Mouse (Mus musculus) forebrain, embryonic 14.5 days (tissue): ENCODE data around the gene Ankrd13c. TPM values are rescaled to one million over a fixed set of nuclear protein-coding genes. Genes with fewer than 3 reads are reported as not detected.

ENCODE experiments used
- ATAC-seq: fragments of 200-750 bp; cut with Nextera tagmentation; 2 replicates; pipeline ENCODE4 v1.8.0; 2017; ENCODE audit warnings: mild to moderate bottlenecking, moderate library complexity
- DNase-seq: peaks from one replicate; pipeline ENCODE4 v3.0.0-alpha.2; 2015; ENCODE audit warnings: low spot score
- H3K27ac ChIP-seq: fragments of 300-500 bp; sonication (generic); 2 replicates; pipeline ENCODE4 v1.5.1; 2014; ENCODE audit warnings: low read depth, mild to moderate bottlenecking, control low read depth, low read length, moderate library complexity
- H3K27me3 ChIP-seq: fragments of 300-500 bp; sonication (generic); replicated peaks from 2 replicates; pipeline ENCODE4 v1.6.1; 2014; ENCODE audit warnings: low read length, control low read depth, mixed read lengths; ENCODE audit not compliant: control insufficient read depth, insufficient read depth
- H3K36me3 ChIP-seq: fragments of 300-500 bp; sonication (generic); 2 replicates; pipeline ENCODE4 v1.6.1; 2014; ENCODE audit warnings: low read length, control low read depth; ENCODE audit not compliant: control insufficient read depth, insufficient read depth
- H3K4me1 ChIP-seq: fragments of 300-500 bp; sonication (generic); 2 replicates; pipeline ENCODE4 v1.6.1; 2014; ENCODE audit warnings: antibody characterized with exemption, low read length, control low read depth; ENCODE audit not compliant: control insufficient read depth, insufficient read depth
- H3K4me2 ChIP-seq: fragments of 300-500 bp; sonication (generic); 2 replicates; pipeline ENCODE4 v1.6.1; 2014; ENCODE audit warnings: mild to moderate bottlenecking, control low read depth, low read length
- H3K4me3 ChIP-seq: fragments of 300-500 bp; sonication (generic); 2 replicates; pipeline ENCODE4 v1.5.1; 2014; ENCODE audit warnings: low read depth, low read length, control low read depth
- H3K9ac ChIP-seq: fragments of 300-500 bp; sonication (generic); 2 replicates; pipeline ENCODE4 v1.6.1; 2014; ENCODE audit warnings: mild to moderate bottlenecking, low read length, control low read depth, moderate library complexity
- H3K9me3 ChIP-seq: fragments of 300-500 bp; sonication (generic); replicated peaks from 2 replicates; pipeline ENCODE4 v1.6.1; 2016; ENCODE audit warnings: low read length, control low read depth, mixed read lengths; ENCODE audit not compliant: control insufficient read depth
- WGBS: fragments of 180-500 bp; shearing (Covaris S2); extraction: QIAGEN DNeasy Blood & Tissue Kit; methylation state at CpG from one replicate; pipeline ENCODE4 v1.1.7; 2014; 5-methylcytosine and 5-hydroxymethylcytosine counted together
- polyA plus RNA-seq: library from polyadenylated mRNA; unstranded; fragments of >200 nt; fragmentation: Nextera tagmentation; extraction: Ambion mirVana; gene quantifications from 2 replicates; pipeline ENCODE4 v1.2.1, GENCODE M21; 2014

Gene Ankrd13c
- polyA plus RNA-seq, 1 experiment from 2014 or later = 16.7 TPM

DNA sequence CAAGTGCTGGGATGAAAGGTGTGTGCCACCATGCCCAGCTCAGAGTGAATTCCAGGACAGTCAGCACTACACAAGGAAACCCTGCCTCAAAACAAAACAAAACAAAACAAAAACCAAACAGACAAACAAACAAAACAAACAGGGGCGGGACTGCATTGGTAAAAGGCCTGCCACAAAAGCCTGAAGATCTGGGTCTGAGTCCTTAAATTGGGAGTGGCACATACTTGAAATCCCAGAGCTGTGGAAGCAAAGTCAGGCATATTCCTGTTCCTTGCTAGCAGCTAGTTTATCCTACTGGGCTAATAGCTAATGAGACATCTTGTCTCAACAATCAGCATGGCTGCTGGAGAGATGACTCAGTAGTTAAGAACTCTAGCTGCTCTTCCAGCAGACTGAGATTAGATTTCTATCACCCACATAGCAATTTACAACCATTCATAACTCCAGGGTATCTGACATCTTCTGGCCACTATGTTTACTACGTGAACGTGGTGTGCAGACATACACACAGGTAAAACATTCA, 12.7 kb upstream of the Ankrd13c start:
- no peak overlapping the region for H3K4me2 ChIP-seq
- ATAC-seq = no peak
- no peaks in the 10 kb centered on the region for H3K9me3 ChIP-seq
- no peak for DNase-seq
- WGBS = 88% methylated on average over 3 of the region's 3 CpGs
- no peak overlapping the region for H3K4me3 ChIP-seq
- H3K27me3 ChIP-seq = no peaks in the 10 kb centered on the region
- H3K36me3 ChIP-seq = no peaks in the 10 kb centered on the region
- H3K9ac ChIP-seq = no peak overlapping the region
- H3K27ac ChIP-seq = no peak overlapping the region
- no peaks in the 10 kb centered on the region for H3K4me1 ChIP-seq

DNA sequence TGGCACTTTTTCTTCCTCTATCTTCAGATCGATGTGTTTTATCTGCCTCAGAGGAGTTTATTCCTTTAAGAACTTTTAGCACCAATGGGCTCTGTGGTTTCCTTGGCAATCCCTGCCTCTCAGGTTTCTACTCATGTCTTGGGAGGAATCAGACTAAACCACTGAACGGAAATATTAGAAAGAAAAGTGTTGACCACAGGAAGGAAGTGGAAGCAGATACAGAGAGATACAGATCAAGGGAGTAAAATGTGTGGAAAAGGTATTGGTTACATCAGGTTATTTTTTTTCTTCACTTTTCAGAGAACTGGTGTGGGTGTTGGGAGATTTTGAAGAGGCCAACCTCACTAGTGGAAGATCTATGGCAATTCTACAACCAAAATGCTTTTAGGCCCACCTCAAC, 8.5 kb upstream of the Ankrd13c start:
- no peak for DNase-seq
- Histone ChIP-seq H3K27ac (no peak overlapping the region), H3K36me3 (no peaks in the 10 kb centered on the region), H3K9me3 (no peaks in the 10 kb centered on the region), H3K4me1 (no peaks in the 10 kb centered on the region), H3K27me3 (no peaks in the 10 kb centered on the region), H3K4me2 (no peak overlapping the region), H3K9ac (no peak overlapping the region), H3K4me3 (no peak overlapping the region)
- 86% methylated on average over 2 of the region's 2 CpGs for WGBS
- ATAC-seq = no peak

DNA sequence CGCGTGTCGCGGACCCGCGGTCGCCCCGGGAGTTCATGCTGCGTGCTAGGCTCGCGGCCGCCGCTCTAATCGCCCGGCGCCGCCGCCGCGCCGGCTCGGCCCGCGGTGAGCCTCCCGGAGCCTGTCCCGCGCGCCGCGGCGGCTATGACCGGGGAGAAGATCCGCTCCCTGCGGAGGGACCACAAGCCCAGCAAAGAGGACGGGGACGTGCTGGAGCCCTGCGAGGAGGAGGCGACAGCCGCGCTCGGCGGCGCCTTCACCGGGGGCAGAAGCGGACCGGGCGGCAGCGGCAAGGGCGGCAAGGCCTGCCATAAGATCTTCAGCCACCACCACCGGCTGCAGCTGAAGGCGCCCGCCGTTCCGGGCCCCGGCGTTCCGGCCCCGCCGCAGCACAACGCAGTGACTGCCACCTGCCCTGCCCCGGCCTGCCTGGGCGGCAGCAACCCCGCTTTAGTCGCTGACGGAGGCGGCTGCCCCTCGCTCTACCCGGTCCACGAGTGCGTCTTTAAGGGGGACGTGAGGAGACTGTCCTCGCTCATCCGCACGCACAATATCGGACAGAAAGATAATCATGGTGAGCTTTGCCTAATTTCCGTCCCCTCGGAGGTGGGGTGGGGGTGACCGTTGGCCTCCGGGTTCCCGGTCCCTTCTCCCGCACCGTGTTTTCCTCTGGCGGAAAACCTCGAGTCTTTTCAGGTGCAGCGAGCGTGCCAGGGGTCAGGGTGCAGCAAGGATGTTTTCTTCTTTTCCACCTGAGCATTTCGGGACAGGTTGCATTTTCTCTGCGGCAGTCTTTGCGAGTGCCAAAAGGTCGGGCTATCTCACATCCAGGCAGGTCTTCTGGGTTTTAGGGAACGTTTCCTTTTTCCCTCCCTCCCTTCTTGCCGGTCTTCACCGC, 593 bp downstream of the Ankrd13c start:
- H3K9me3 ChIP-seq = no peaks in the 10 kb centered on the region
- H3K4me3 ChIP-seq = peak overlapping the region; percentile 97
- under 1% methylated on average over 74 of the region's 93 CpGs for WGBS
- H3K27ac ChIP-seq = peak overlapping the region; percentile 97
- ATAC-seq = peak; percentile 71
- no peaks in the 10 kb centered on the region for H3K27me3 ChIP-seq
- H3K9ac ChIP-seq = peak overlapping the region; percentile 95
- H3K36me3 ChIP-seq = no peaks in the 10 kb centered on the region
- peaks cover 7% of the 10 kb centered on the region for H3K4me1 ChIP-seq
- H3K4me2 ChIP-seq = peak overlapping the region; percentile 96
- peak; percentile 12 for DNase-seq

DNA sequence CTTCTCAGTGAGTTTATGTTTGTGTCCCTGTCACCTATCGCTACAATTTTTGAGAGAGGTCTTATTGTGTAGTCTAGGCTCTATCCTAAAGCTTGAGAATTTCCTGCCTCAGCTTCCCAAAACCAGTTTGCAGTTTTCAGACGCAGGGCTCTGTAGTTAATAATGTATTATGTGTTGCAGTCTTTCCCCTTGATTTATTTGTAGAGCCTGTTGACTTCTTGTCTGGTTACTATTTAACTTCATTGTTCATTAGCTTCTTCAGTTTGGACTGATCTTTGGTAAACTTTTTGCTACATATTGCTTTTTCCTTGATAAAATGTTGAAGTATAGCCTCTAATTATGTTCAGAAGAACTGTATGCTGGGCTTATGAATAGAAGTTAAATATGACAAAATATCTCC, 5.7 kb downstream of the Ankrd13c start:
- H3K4me1 ChIP-seq = peaks cover 7% of the 10 kb centered on the region
- WGBS = 94% methylated on average over 2 of the region's 2 CpGs
- H3K9me3 ChIP-seq = no peaks in the 10 kb centered on the region
- no peak overlapping the region for H3K9ac ChIP-seq
- ATAC-seq (no peak), DNase-seq (no peak)
- no peak overlapping the region for H3K4me2 ChIP-seq
- H3K27me3 ChIP-seq = no peaks in the 10 kb centered on the region
- H3K4me3 ChIP-seq = no peak overlapping the region
- H3K36me3 ChIP-seq = no peaks in the 10 kb centered on the region
- H3K27ac ChIP-seq = no peak overlapping the region

DNA sequence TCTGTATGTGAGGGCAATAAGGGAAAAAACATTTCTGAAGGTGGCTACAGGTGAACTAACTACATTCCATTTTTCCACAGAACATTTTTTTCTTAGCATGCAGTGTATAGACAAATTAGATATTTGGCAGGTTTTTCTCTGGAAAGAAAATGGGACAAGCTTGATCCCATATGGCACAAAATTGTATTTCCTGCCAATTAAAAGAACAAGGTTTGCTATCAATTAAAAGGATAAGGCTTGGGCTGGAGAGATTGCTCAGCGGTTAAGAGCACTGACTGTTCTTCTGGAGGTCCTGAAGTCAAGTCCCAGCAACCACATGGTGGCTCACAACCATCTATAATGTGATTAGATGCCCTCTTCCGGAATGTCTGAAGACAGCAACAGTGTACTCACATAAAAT, 8.4 kb downstream of the Ankrd13c start:
- Histone ChIP-seq H3K4me1 (no peaks in the 10 kb centered on the region), H3K4me2 (no peak overlapping the region), H3K27ac (no peak overlapping the region), H3K27me3 (no peaks in the 10 kb centered on the region), H3K36me3 (no peaks in the 10 kb centered on the region), H3K9ac (no peak overlapping the region), H3K9me3 (no peaks in the 10 kb centered on the region), H3K4me3 (no peak overlapping the region)
- peak; percentile 13 for DNase-seq
- 86% methylated on average over 2 of the region's 2 CpGs for WGBS
- ATAC-seq = no peak

DNA sequence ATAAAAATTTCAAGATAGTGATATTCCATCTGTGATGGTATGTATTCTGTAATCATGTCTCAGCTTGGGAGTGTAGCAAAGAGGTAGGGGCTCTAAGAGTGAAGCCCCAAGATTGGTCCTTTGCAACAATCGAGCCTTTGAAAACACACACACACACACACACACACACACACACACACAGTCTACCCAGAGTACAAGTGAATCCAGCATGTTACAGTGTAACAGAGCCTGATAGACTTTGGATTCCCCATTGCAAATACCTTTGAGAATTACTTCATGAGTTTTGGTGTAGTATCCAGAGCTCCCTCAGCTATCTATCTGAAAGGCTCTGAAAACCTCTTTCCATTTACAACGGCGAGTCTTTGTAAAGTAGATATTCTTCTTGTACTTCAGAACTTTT, 9.2 kb downstream of the Ankrd13c start:
- H3K27ac ChIP-seq = no peak overlapping the region
- no peaks in the 10 kb centered on the region for H3K27me3 ChIP-seq
- no peaks in the 10 kb centered on the region for H3K36me3 ChIP-seq
- H3K9me3 ChIP-seq = no peaks in the 10 kb centered on the region
- no peak overlapping the region for H3K4me2 ChIP-seq
- no peaks in the 10 kb centered on the region for H3K4me1 ChIP-seq
- H3K9ac ChIP-seq = no peak overlapping the region
- no peak overlapping the region for H3K4me3 ChIP-seq
- 95% methylated on average over 3 of the region's 3 CpGs for whole genome bisulfite sequencing
- DNase-seq = no peak
- ATAC-seq = no peak

DNA sequence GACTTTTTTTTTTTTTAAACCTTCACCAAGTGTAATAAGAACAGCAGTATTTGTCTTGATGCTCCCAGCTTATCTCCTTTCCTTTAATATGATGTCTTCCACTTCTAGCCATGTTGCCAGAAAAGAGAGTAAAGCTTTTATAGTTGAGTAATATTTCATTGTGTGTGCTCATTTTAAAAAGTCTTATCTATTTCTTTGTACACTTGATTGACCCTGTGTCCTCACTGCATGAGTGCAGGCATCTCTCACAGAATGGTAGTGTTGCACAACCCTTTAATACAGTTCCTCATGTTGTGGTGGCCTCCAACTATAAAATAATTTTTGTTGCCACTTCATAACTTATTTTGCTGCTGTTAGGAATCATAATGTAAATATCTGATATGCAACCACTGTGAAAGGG, 10.3 kb downstream of the Ankrd13c start:
- H3K9me3 ChIP-seq = no peaks in the 10 kb centered on the region
- H3K4me1 ChIP-seq = no peaks in the 10 kb centered on the region

DNA sequence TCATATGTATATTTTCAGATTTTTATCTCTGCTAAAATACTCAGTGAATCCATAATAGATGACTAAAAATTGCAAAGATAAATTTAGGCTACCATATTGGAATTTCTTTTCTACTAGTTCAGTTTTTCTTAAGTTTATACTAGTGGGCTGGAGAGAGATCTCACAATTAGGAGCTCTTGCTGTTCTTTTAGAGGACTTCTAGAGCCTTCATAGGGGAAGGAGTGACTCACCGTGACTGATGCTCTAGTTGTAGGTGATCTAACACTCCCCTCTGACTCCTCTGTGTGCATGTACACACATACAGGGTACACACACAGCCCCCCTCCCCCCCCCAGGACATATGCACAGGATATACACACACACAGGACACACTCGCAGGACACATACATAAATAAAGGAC, 24.1 kb downstream of the Ankrd13c start:
- Histone ChIP-seq H3K27ac (no peak overlapping the region), H3K9me3 (no peaks in the 10 kb centered on the region), H3K9ac (no peak overlapping the region), H3K4me2 (no peak overlapping the region), H3K27me3 (no peaks in the 10 kb centered on the region), H3K4me3 (no peak overlapping the region), H3K36me3 (peaks cover 4% of the 10 kb centered on the region; the same call in 1 of the 2 replicates), H3K4me1 (no peaks in the 10 kb centered on the region)
- DNase-seq (no peak), ATAC-seq (no peak)
- WGBS = 91% methylated on average over 2 of the region's 2 CpGs

More for the DNA sequence above, 10.3 kb downstream of the Ankrd13c start:
- no peak for DNase-seq
- no peak overlapping the region for H3K9ac ChIP-seq
- peaks cover 3% of the 10 kb centered on the region; the same call in 1 of the 2 replicates for H3K36me3 ChIP-seq
- ATAC-seq = no peak
- H3K27me3 ChIP-seq = no peaks in the 10 kb centered on the region
- H3K27ac ChIP-seq = no peak overlapping the region
- H3K4me2 ChIP-seq = no peak overlapping the region
- no peak overlapping the region for H3K4me3 ChIP-seq

DNA sequence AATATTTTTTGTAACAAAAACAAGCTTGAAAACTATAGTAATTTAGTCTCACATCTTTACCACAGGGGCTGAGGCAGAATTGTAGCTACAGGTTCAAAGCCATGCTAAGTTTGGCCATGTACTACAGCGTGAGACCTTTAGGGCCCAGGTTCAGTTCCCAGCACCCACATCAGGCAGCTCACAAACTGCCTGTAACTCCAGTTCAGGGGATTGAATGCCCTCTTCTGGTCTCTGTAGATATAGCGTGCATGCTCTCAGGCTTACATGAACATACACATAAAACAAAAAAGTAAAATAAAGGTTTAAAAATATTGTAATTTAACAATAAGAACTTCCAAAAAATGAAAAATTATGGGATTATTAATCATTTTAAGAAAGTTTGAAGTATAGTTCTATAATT, 26.2 kb downstream of the Ankrd13c start:
- no peak for ATAC-seq
- Histone ChIP-seq H3K27ac (no peak overlapping the region), H3K4me3 (no peak overlapping the region), H3K9me3 (no peaks in the 10 kb centered on the region), H3K27me3 (no peaks in the 10 kb centered on the region), H3K4me1 (no peaks in the 10 kb centered on the region), H3K9ac (no peak overlapping the region), H3K4me2 (no peak overlapping the region), H3K36me3 (peaks cover 6% of the 10 kb centered on the region; the same call in 1 of the 2 replicates)
- DNase-seq = no peak
- 98% methylated on average over 2 of the region's 2 CpGs for WGBS
